Mouse (Mus musculus): ENCODE measurements around the gene Meiob. TPM values are rescaled to one million over a fixed set of nuclear protein-coding genes. Genes with fewer than 3 reads are reported as not detected.

The Meiob gene
- polyA plus RNA-seq, 1 experiment = 4.7 TPM

GRCm38 (mm10) chr17:24799476-24799875 is 4.6 kb upstream of the Meiob start:
- no peaks in the 10 kb centered on the region; the same call in 1 of the 2 replicates for H3K4me1 ChIP-seq (ENCODE audit: control insufficient read depth, insufficient read depth, low read length)
- TF ChIP-seq CTCF (IDR thresholded peaks at IDR 0.05; ENCODE audit: control insufficient read depth, insufficient read depth, insufficient replicate concordance, low read depth, low read length) (no peak), POLR2A (IDR thresholded peaks at IDR 0.05; ENCODE audit: control insufficient read depth, low read depth, low read length) (no peak)
- no peaks in the 10 kb centered on the region for H3K27me3 ChIP-seq (ENCODE audit: control insufficient read depth, insufficient read depth, low read length)
- H3K4me3 ChIP-seq (ENCODE audit: control insufficient read depth, low read depth, low read length) = no peak overlapping the region
- no peaks in the 10 kb centered on the region for H3K36me3 ChIP-seq (ENCODE audit: control insufficient read depth, insufficient read depth, low read length)
- no peak overlapping the region for H3K27ac ChIP-seq (ENCODE audit: control insufficient read depth, insufficient read depth, low read depth, low read length)

DNA sequence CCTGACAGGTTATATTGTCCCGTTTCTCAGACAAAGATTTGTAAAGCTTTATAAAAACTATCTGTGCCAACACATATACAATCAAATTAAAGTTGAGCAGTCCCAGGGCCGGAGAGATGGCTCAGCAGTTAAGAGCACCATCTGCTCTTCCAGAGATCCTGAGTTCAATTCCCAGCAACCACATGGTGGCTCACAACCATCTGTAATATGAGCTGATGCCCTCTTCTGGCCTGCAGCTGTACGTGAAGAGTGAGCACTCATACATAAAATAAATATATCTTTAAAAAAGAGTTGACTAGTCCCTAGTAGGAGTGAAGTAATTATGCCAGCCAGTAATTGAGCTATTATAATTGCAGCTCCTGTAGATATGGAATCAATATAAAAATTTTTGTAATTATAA is 3.6 kb upstream of the Meiob start:
- Histone ChIP-seq H3K4me3 (ENCODE audit: control insufficient read depth, low read depth, low read length) (no peak overlapping the region), H3K27ac (ENCODE audit: control insufficient read depth, insufficient read depth, low read depth, low read length) (no peak overlapping the region), H3K36me3 (ENCODE audit: control insufficient read depth, insufficient read depth, low read length) (no peaks in the 10 kb centered on the region), H3K4me1 (ENCODE audit: control insufficient read depth, insufficient read depth, low read length) (no peaks in the 10 kb centered on the region; the same call in none of the 2 replicates), H3K27me3 (ENCODE audit: control insufficient read depth, insufficient read depth, low read length) (no peaks in the 10 kb centered on the region)
- no peak for TF ChIP-seq POLR2A (IDR thresholded peaks at IDR 0.05; ENCODE audit: control insufficient read depth, low read depth, low read length)
- TF ChIP-seq CTCF (IDR thresholded peaks at IDR 0.05; ENCODE audit: control insufficient read depth, insufficient read depth, insufficient replicate concordance, low read depth, low read length) = no peak

- H3K27me3 ChIP-seq (ENCODE audit: control insufficient read depth, insufficient read depth, low read length) = no peaks in the 10 kb centered on the region
- H3K4me1 ChIP-seq (ENCODE audit: control insufficient read depth, insufficient read depth, low read length) = no peaks in the 10 kb centered on the region
- H3K27ac ChIP-seq (ENCODE audit: control insufficient read depth, insufficient read depth, low read depth, low read length) = no peak overlapping the region
- TF ChIP-seq POLR2A (IDR thresholded peaks at IDR 0.05; ENCODE audit: control insufficient read depth, low read depth, low read length) (no peak), CTCF (IDR thresholded peaks at IDR 0.05; ENCODE audit: control insufficient read depth, insufficient read depth, insufficient replicate concordance, low read depth, low read length) (no peak)
- no peaks in the 10 kb centered on the region for H3K36me3 ChIP-seq (ENCODE audit: control insufficient read depth, insufficient read depth, low read length)
- H3K4me3 ChIP-seq (ENCODE audit: control insufficient read depth, low read depth, low read length) = no peak overlapping the region
Measured at GRCm38 (mm10) chr17:24811211-24811610, 7.1 kb downstream of the Meiob start.

DNA sequence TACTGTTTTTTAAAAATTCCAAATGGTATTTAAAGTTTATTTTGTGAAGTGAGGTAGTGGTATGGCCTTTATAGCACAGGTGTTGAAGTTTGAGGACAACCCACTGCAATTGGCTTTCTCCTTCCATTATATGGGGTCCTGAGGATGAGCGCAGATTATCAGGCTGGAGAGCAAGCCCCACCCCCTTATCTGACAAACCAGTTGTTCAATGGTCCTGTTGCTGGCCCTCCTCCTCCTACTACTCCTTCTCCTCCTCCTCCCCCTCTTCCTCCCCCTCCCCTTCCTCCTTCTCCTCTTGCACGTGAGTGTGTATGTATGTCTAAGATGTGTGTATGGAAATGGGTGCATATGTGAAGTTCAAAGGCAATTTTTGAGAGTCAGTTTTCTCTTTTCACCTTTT is 8.1 kb downstream of the Meiob start:
- Histone ChIP-seq H3K36me3 (ENCODE audit: control insufficient read depth, insufficient read depth, low read length) (no peaks in the 10 kb centered on the region), H3K4me1 (ENCODE audit: control insufficient read depth, insufficient read depth, low read length) (no peaks in the 10 kb centered on the region), H3K27me3 (ENCODE audit: control insufficient read depth, insufficient read depth, low read length) (no peaks in the 10 kb centered on the region), H3K4me3 (ENCODE audit: control insufficient read depth, low read depth, low read length) (no peak overlapping the region), H3K27ac (ENCODE audit: control insufficient read depth, insufficient read depth, low read depth, low read length) (no peak overlapping the region)
- TF ChIP-seq CTCF (IDR thresholded peaks at IDR 0.05; ENCODE audit: control insufficient read depth, insufficient read depth, insufficient replicate concordance, low read depth, low read length) (no peak), POLR2A (IDR thresholded peaks at IDR 0.05; ENCODE audit: control insufficient read depth, low read depth, low read length) (no peak)

GRCm38 (mm10) chr17:24815256-24815655 is 11.2 kb downstream of the Meiob start:
- H3K4me3 ChIP-seq (ENCODE audit: control insufficient read depth, low read depth, low read length) = no peak overlapping the region
- TF ChIP-seq CTCF (IDR thresholded peaks at IDR 0.05; ENCODE audit: control insufficient read depth, insufficient read depth, insufficient replicate concordance, low read depth, low read length) (no peak), POLR2A (IDR thresholded peaks at IDR 0.05; ENCODE audit: control insufficient read depth, low read depth, low read length) (no peak)
- no peaks in the 10 kb centered on the region for H3K4me1 ChIP-seq (ENCODE audit: control insufficient read depth, insufficient read depth, low read length)
- no peaks in the 10 kb centered on the region for H3K27me3 ChIP-seq (ENCODE audit: control insufficient read depth, insufficient read depth, low read length)
- no peak overlapping the region for H3K27ac ChIP-seq (ENCODE audit: control insufficient read depth, insufficient read depth, low read depth, low read length)
- no peaks in the 10 kb centered on the region for H3K36me3 ChIP-seq (ENCODE audit: control insufficient read depth, insufficient read depth, low read length)

DNA sequence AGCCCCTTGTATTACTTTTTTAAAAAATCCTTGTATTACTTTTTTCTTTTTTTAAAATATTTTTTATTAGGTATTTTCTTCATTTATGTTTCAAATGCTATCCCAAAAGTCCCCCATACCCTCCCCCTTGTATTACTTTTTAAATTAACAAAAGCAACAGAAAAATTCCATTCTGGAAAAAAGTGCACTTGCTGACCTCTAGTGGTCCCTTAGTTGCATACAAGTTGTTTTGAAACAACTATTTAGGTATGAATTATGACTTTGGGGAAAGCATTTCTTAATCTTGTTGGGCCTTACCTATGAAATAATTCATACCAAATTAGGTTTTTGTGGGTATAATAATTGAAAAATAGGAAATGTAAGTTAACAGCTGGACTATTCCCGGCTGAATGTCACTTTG is 13.4 kb downstream of the Meiob start:
- Histone ChIP-seq H3K4me3 (ENCODE audit: control insufficient read depth, low read depth, low read length) (no peak overlapping the region), H3K36me3 (ENCODE audit: control insufficient read depth, insufficient read depth, low read length) (no peaks in the 10 kb centered on the region), H3K27ac (ENCODE audit: control insufficient read depth, insufficient read depth, low read depth, low read length) (no peak overlapping the region), H3K4me1 (ENCODE audit: control insufficient read depth, insufficient read depth, low read length) (no peaks in the 10 kb centered on the region), H3K27me3 (ENCODE audit: control insufficient read depth, insufficient read depth, low read length) (no peaks in the 10 kb centered on the region)
- TF ChIP-seq POLR2A (IDR thresholded peaks at IDR 0.05; ENCODE audit: control insufficient read depth, low read depth, low read length) (no peak), CTCF (IDR thresholded peaks at IDR 0.05; ENCODE audit: control insufficient read depth, insufficient read depth, insufficient replicate concordance, low read depth, low read length) (no peak)

GRCm38 (mm10) chr17:24818172-24818571 is 14.1 kb downstream of the Meiob start:
- Histone ChIP-seq H3K27me3 (ENCODE audit: control insufficient read depth, insufficient read depth, low read length) (no peaks in the 10 kb centered on the region), H3K4me3 (ENCODE audit: control insufficient read depth, low read depth, low read length) (no peak overlapping the region), H3K36me3 (ENCODE audit: control insufficient read depth, insufficient read depth, low read length) (no peaks in the 10 kb centered on the region), H3K4me1 (ENCODE audit: control insufficient read depth, insufficient read depth, low read length) (no peaks in the 10 kb centered on the region), H3K27ac (ENCODE audit: control insufficient read depth, insufficient read depth, low read depth, low read length) (no peak overlapping the region)
- TF ChIP-seq POLR2A (IDR thresholded peaks at IDR 0.05; ENCODE audit: control insufficient read depth, low read depth, low read length) (no peak), CTCF (IDR thresholded peaks at IDR 0.05; ENCODE audit: control insufficient read depth, insufficient read depth, insufficient replicate concordance, low read depth, low read length) (no peak)

GRCm38 (mm10) chr17:24819469-24819868 is 15.4 kb downstream of the Meiob start:
- Histone ChIP-seq H3K27me3 (ENCODE audit: control insufficient read depth, insufficient read depth, low read length) (no peaks in the 10 kb centered on the region), H3K27ac (ENCODE audit: control insufficient read depth, insufficient read depth, low read depth, low read length) (no peak overlapping the region), H3K36me3 (ENCODE audit: control insufficient read depth, insufficient read depth, low read length) (no peaks in the 10 kb centered on the region), H3K4me3 (ENCODE audit: control insufficient read depth, low read depth, low read length) (no peak overlapping the region), H3K4me1 (ENCODE audit: control insufficient read depth, insufficient read depth, low read length) (no peaks in the 10 kb centered on the region)
- TF ChIP-seq CTCF (IDR thresholded peaks at IDR 0.05; ENCODE audit: control insufficient read depth, insufficient read depth, insufficient replicate concordance, low read depth, low read length) (no peak), POLR2A (IDR thresholded peaks at IDR 0.05; ENCODE audit: control insufficient read depth, low read depth, low read length) (no peak)
